Mouse (Mus musculus): ENCODE results near the gene Npb. TPM values are rescaled to one million over a fixed set of nuclear protein-coding genes. Genes with fewer than 3 reads are reported as not detected.
"Not testable (repeated sequence)": the region's sequence is repeated elsewhere in the genome, so short reads cannot be mapped to it uniquely, and the experiment has no call there.

Gene Npb
- polyA plus RNA-seq (2015; fragmentation: Nextera tagmentation; extraction: Ambion mirVana): 0.98 and 1.7 TPM in 2 replicates

GRCm38 (mm10) chr11:120608241-120609034, at the start of gene Npb:
Npb (plus strand) TSS chr11:120608477.
- Histone ChIP-seq H3K36me3 (peaks cover 73% of the 10 kb centered on the region), H3K9me3 (no peaks in the 10 kb centered on the region), H3K27me3 (peaks cover 24% of the 10 kb centered on the region), H3K4me2 (peak within 1 kb of the TSS; percentile 65), H3K27ac (no peak within 1 kb of the TSS), H3K4me3 (peak within 1 kb of the TSS; percentile 38), H3K4me1 (peaks cover 13% of the 10 kb centered on the region), H3K9ac (peak within 1 kb of the TSS; percentile 71)
- 5% methylated on average over 45 of the region's 45 CpGs for whole genome bisulfite sequencing
- no peak for ATAC-seq (ENCODE audit: insufficient number of reproducible peaks, insufficient read depth, low FRiP score, low TSS enrichment, low read depth)

- H3K9ac ChIP-seq; ATAC-seq (ENCODE audit: insufficient number of reproducible peaks, insufficient read depth, low FRiP score, low TSS enrichment, low read depth); H3K9me3 ChIP-seq; H3K4me1 ChIP-seq; H3K4me3 ChIP-seq; H3K4me2 ChIP-seq; H3K27me3 ChIP-seq; H3K27ac ChIP-seq: not testable (repeated sequence)
- WGBS: 86% methylated on average over 6 of the region's 6 CpGs
- peaks cover 59% of the 10 kb centered on the region for H3K36me3 ChIP-seq
Measured at GRCm38 (mm10) chr11:120558843-120559242, 49.4 kb upstream of the Npb start.

GRCm38 (mm10) chr11:120560952-120561728, 47.1 kb upstream of the Npb start:
- ATAC-seq (ENCODE audit: insufficient number of reproducible peaks, insufficient read depth, low FRiP score, low TSS enrichment, low read depth): no peak
- Histone ChIP-seq H3K4me3 (no peak overlapping the region), H3K4me1 (no peaks in the 10 kb centered on the region), H3K9ac (no peak overlapping the region), H3K36me3 (peaks cover 82% of the 10 kb centered on the region), H3K4me2 (no peak overlapping the region), H3K27ac (no peak overlapping the region), H3K9me3 (no peaks in the 10 kb centered on the region; the same call in 1 of the 2 replicates), H3K27me3 (no peaks in the 10 kb centered on the region)
- 93% methylated on average over 13 of the region's 13 CpGs for WGBS

DNA sequence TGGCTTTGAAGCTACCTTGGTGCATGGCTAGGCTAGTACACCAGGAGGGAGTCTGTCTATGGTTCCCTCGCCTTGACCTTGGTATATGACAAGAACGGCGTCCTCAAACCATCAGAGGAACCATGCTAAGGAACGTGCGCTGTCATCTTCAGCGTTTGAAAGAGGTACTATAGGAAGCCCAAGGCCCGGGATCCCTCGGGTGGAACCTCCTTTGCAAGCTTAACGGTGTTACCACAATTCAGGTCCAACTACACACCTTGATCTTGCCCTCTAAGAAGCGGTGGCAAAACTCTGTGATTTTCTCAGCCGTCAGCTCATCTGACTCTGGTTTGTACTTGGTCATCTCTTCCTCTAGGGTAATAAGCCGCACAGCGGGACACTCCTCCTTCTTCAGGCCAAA, 45.3 kb upstream of the Npb start:
- Histone ChIP-seq H3K27me3 (no peaks in the 10 kb centered on the region), H3K4me3 (no peak overlapping the region), H3K9me3 (no peaks in the 10 kb centered on the region), H3K4me1 (peaks cover 7% of the 10 kb centered on the region; the same call in 1 of the 2 replicates), H3K4me2 (no peak overlapping the region), H3K36me3 (peaks cover 94% of the 10 kb centered on the region), H3K9ac (no peak overlapping the region), H3K27ac (no peak overlapping the region)
- ATAC-seq (ENCODE audit: insufficient number of reproducible peaks, insufficient read depth, low FRiP score, low TSS enrichment, low read depth): no peak
- 97% methylated on average over 13 of the region's 13 CpGs for WGBS

GRCm38 (mm10) chr11:120565114-120565513, 43.2 kb upstream of the Npb start:
- H3K4me2 ChIP-seq: no peak overlapping the region
- no peaks in the 10 kb centered on the region for H3K9me3 ChIP-seq
- H3K36me3 ChIP-seq: peaks cover 95% of the 10 kb centered on the region
- no peaks in the 10 kb centered on the region for H3K27me3 ChIP-seq
- no peak overlapping the region for H3K27ac ChIP-seq
- no peak overlapping the region for H3K9ac ChIP-seq
- no peak overlapping the region for H3K4me3 ChIP-seq
- 87% methylated on average over 9 of the region's 9 CpGs for WGBS
- H3K4me1 ChIP-seq: peaks cover 16% of the 10 kb centered on the region
- no peak for ATAC-seq (ENCODE audit: insufficient number of reproducible peaks, insufficient read depth, low FRiP score, low TSS enrichment, low read depth)

GRCm38 (mm10) chr11:120568324-120568723, 40.0 kb upstream of the Npb start:
- Histone ChIP-seq H3K4me3 (no peak overlapping the region), H3K4me1 (peaks cover 31% of the 10 kb centered on the region), H3K27me3 (no peaks in the 10 kb centered on the region), H3K4me2 (no peak overlapping the region), H3K27ac (no peak overlapping the region), H3K9ac (peak overlapping the region; percentile 16; the same call in 1 of the 2 replicates), H3K9me3 (no peaks in the 10 kb centered on the region), H3K36me3 (peaks cover 78% of the 10 kb centered on the region)
- ATAC-seq (ENCODE audit: insufficient number of reproducible peaks, insufficient read depth, low FRiP score, low TSS enrichment, low read depth): no peak
- 92% methylated on average over 6 of the region's 6 CpGs for WGBS

DNA sequence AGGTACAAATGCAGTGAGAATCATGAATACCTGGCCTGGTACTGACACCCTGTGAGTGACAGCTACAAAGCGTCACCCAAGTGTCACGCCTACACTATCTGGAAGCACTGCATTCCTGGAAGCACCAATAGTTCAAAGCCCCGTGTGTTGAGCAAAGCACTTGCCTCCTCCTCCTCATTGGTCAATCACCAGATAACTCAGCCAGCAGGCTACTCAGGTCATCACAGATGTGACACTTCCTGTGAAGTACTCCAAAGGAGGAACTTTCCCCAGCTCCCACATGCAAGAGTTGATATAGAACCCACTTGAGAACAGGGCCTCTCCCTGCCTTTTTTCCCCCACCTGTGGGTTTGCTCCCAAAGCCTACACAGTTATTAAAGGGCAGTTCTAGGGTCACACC, 37.2 kb upstream of the Npb start:
- H3K9me3 ChIP-seq: no peaks in the 10 kb centered on the region
- peak overlapping the region; percentile 98 for H3K9ac ChIP-seq
- H3K4me2 ChIP-seq: peak overlapping the region; percentile 91
- H3K4me1 ChIP-seq: peaks cover 39% of the 10 kb centered on the region
- no peak for ATAC-seq (ENCODE audit: insufficient number of reproducible peaks, insufficient read depth, low FRiP score, low TSS enrichment, low read depth)
- H3K27me3 ChIP-seq: no peaks in the 10 kb centered on the region
- peaks cover 50% of the 10 kb centered on the region for H3K36me3 ChIP-seq
- H3K4me3 ChIP-seq: peak overlapping the region; percentile 98
- no peak overlapping the region for H3K27ac ChIP-seq
- 75% methylated on average over 3 of the region's 3 CpGs for WGBS

DNA sequence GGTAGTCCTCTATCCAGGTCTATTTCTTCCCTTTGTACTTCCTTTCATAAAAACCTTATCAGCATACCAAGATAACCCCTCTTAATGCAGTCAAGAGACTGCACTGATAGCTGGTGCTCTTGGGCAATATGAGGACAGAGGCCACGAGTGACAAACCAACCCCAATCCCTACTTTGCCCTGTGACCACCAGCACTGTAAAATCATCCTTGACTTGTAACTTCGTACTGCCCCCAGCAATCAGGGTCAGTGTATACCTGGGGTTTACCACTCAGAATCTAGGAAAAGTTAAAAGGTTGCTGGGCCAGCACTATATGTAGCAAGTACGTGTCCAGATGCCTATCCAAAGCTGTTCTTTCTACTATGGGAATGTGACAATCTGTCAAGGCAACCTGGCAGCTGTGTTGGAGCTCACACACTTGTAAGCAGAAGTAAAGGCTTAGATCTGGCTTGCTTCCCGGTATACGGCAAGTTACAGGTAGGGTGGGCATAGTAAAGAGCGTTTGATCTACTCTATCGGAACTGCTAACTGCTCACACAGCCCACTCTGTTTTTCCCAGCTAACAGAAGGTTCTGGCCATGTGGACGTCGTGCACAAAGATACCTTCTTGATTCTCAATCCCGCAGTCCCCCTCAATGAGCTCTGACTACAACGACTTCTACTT, 36.4 kb upstream of the Npb start:
- Histone ChIP-seq H3K27ac (peak overlapping the region; percentile 96), H3K4me2 (peak overlapping the region; percentile 91), H3K4me1 (peaks cover 37% of the 10 kb centered on the region), H3K9me3 (no peaks in the 10 kb centered on the region), H3K4me3 (peak overlapping the region; percentile 98), H3K36me3 (peaks cover 51% of the 10 kb centered on the region), H3K27me3 (no peaks in the 10 kb centered on the region), H3K9ac (peak overlapping the region; percentile 98)
- ATAC-seq (ENCODE audit: insufficient number of reproducible peaks, insufficient read depth, low FRiP score, low TSS enrichment, low read depth): no peak
- WGBS: 10% methylated on average over 11 of the region's 11 CpGs

GRCm38 (mm10) chr11:120572417-120572751, 35.9 kb upstream of the Npb start:
- Histone ChIP-seq H3K4me1 (peaks cover 36% of the 10 kb centered on the region), H3K27ac (peak overlapping the region; percentile 96), H3K9me3 (no peaks in the 10 kb centered on the region), H3K4me2 (peak overlapping the region; percentile 91), H3K4me3 (peak overlapping the region; percentile 98), H3K36me3 (peaks cover 51% of the 10 kb centered on the region), H3K27me3 (no peaks in the 10 kb centered on the region), H3K9ac (peak overlapping the region; percentile 98)
- WGBS: under 1% methylated on average over 24 of the region's 24 CpGs
- ATAC-seq (ENCODE audit: insufficient number of reproducible peaks, insufficient read depth, low FRiP score, low TSS enrichment, low read depth): peak; percentile 28

- ATAC-seq (ENCODE audit: insufficient number of reproducible peaks, insufficient read depth, low FRiP score, low TSS enrichment, low read depth): peak; percentile 94
- Histone ChIP-seq H3K4me2 (peak within 1 kb of the TSS; percentile 91), H3K36me3 (peaks cover 51% of the 10 kb centered on the region), H3K4me3 (peak within 1 kb of the TSS; percentile 98), H3K4me1 (peaks cover 32% of the 10 kb centered on the region), H3K27me3 (no peaks in the 10 kb centered on the region), H3K27ac (peak within 1 kb of the TSS; percentile 96), H3K9me3 (no peaks in the 10 kb centered on the region), H3K9ac (peak within 1 kb of the TSS; percentile 98)
- WGBS: under 1% methylated on average over 94 of the region's 94 CpGs
Measured at GRCm38 (mm10) chr11:120572752-120573584, 35.3 kb upstream of the Npb start, which contains the start of gene P4hb. P4hb (minus strand) TSS chr11:120573253.
